Mouse (Mus musculus) lung, postnatal 0 days (tissue): Measurements from ENCODE around the gene Pigb.

Source experiments
- CTCF ChIP-seq: IDR thresholded peaks from 2 replicates; pipeline ENCODE4 v1.5.1; 2016; ENCODE audit warnings: antibody characterized with exemption, mild to moderate bottlenecking
- EP300 ChIP-seq: IDR thresholded peaks from 2 replicates; pipeline ENCODE4 v1.6.1; 2016; ENCODE audit warnings: antibody characterized with exemption, mild to moderate bottlenecking, control low read depth

DNA sequence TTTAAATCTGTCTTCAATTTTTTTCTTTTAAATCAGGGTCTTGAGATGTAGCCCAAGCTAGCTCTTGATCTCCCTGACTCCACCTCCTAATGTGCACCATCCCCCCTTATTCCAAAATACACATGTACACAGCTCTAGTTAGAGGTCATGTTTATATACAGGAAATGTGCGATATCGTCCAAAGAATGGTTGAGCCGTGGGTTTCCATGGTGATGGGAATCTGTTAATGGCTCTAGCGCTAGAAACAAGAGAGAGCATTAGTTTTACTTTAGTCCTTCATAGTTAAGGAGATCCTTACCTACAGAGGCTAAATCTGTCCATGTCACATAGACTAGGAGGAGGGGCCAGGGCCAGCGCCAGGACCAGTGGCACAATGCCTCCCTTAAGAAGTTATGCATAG is 9.7 kb upstream of the Pigb start:
- TF ChIP-seq CTCF (no peak), EP300 (no peak)
